Mouse (Mus musculus): ENCODE results near the gene Cfap43. TPM values are rescaled to one million over a fixed set of nuclear protein-coding genes. Genes with fewer than 3 reads are reported as not detected.

The Cfap43 gene
- total RNA-seq, 1 experiment, result 1.5 TPM

- in situ Hi-C loops (cut with MboI; ENCODE audit: low sequenced_read_pairs in 2 of 2, unreplicated experiment in 2 of 2), result no loop called here
- H3K36me3 ChIP-seq (ENCODE audit: control insufficient read depth, insufficient read depth, low read length, poor library complexity, severe bottlenecking), result peaks cover 4% of the 10 kb centered on the region; the same call in 1 of the 2 replicates
- DNase-seq (ENCODE audit: low read depth, low spot score), result no peak
Observed at GRCm38 (mm10) chr19:47900012-47900411, 19.1 kb downstream of the Cfap43 start.

GRCm38 (mm10) chr19:47898472-47899079 lies 20.5 kb downstream of the Cfap43 start:
- no peak overlapping the region for H3K9ac ChIP-seq (ENCODE audit: insufficient read depth, low read depth, low read length, poor library complexity, severe bottlenecking)
- no peaks in the 10 kb centered on the region for H3K9me3 ChIP-seq (ENCODE audit: control insufficient read depth, insufficient read depth, low read depth, low read length)
- no peak for TF ChIP-seq HCFC1 (IDR thresholded peaks at IDR 0.05; ENCODE audit: borderline replicate concordance, insufficient read depth, low read length)
- no peak for TF ChIP-seq CHD2 (IDR thresholded peaks at IDR 0.05; ENCODE audit: low read depth, low read length)
- no peak for TF ChIP-seq ZC3H11A (IDR thresholded peaks at IDR 0.05; ENCODE audit: borderline replicate concordance, low read depth, low read length)
- TF ChIP-seq ZNF384 (IDR thresholded peaks at IDR 0.05; ENCODE audit: low read depth, low read length), result no peak
- TF ChIP-seq MAFK (IDR thresholded peaks at IDR 0.05; ENCODE audit: insufficient read depth, low read depth, low read length), result no peak
- no peaks in the 10 kb centered on the region for H3K4me1 ChIP-seq (ENCODE audit: control insufficient read depth in 2 of 2, insufficient read depth in 2 of 2, low read length in 2 of 2, poor library complexity in 1 of 2)
- H3K4me3 ChIP-seq (ENCODE audit: insufficient read depth in 1 of 2, low read depth in 1 of 2, low read length in 2 of 2, poor library complexity in 1 of 2, severe bottlenecking in 1 of 2), result no peak overlapping the region
- no peak for DNase-seq (ENCODE audit: low read depth, low spot score)
- H3K27ac ChIP-seq (ENCODE audit: insufficient read depth, low read depth, low read length, poor library complexity, severe bottlenecking), result no peak overlapping the region
- H3K36me3 ChIP-seq (ENCODE audit: control insufficient read depth, insufficient read depth, low read length, poor library complexity, severe bottlenecking), result peaks cover 4% of the 10 kb centered on the region; the same call in 1 of the 2 replicates
- in situ Hi-C loops (cut with MboI; ENCODE audit: low sequenced_read_pairs in 2 of 2, unreplicated experiment in 2 of 2), result no loop called here

More at GRCm38 (mm10) chr19:47900012-47900411, 19.1 kb downstream of the Cfap43 start:
- no peak overlapping the region for H3K9ac ChIP-seq (ENCODE audit: insufficient read depth, low read depth, low read length, poor library complexity, severe bottlenecking)
- no peak overlapping the region for H3K27ac ChIP-seq (ENCODE audit: insufficient read depth, low read depth, low read length, poor library complexity, severe bottlenecking)
- H3K4me3 ChIP-seq (ENCODE audit: insufficient read depth in 1 of 2, low read depth in 1 of 2, low read length in 2 of 2, poor library complexity in 1 of 2, severe bottlenecking in 1 of 2), result no peak overlapping the region
- H3K9me3 ChIP-seq (ENCODE audit: control insufficient read depth, insufficient read depth, low read depth, low read length), result no peaks in the 10 kb centered on the region
- H3K4me1 ChIP-seq (ENCODE audit: control insufficient read depth in 2 of 2, insufficient read depth in 2 of 2, low read length in 2 of 2, poor library complexity in 1 of 2), result no peaks in the 10 kb centered on the region
- no peak for TF ChIP-seq HCFC1 (IDR thresholded peaks at IDR 0.05; ENCODE audit: borderline replicate concordance, insufficient read depth, low read length)

- DNase-seq (ENCODE audit: low read depth, low spot score), result no peak
- TF ChIP-seq HCFC1 (IDR thresholded peaks at IDR 0.05; ENCODE audit: borderline replicate concordance, insufficient read depth, low read length) (no peak), ZC3H11A (IDR thresholded peaks at IDR 0.05; ENCODE audit: borderline replicate concordance, low read depth, low read length) (no peak), MAFK (IDR thresholded peaks at IDR 0.05; ENCODE audit: insufficient read depth, low read depth, low read length) (no peak), ZNF384 (IDR thresholded peaks at IDR 0.05; ENCODE audit: low read depth, low read length) (no peak), CHD2 (IDR thresholded peaks at IDR 0.05; ENCODE audit: low read depth, low read length) (no peak)
- Histone ChIP-seq H3K27ac (ENCODE audit: insufficient read depth, low read depth, low read length, poor library complexity, severe bottlenecking) (no peak overlapping the region), H3K4me3 (ENCODE audit: insufficient read depth in 1 of 2, low read depth in 1 of 2, low read length in 2 of 2, poor library complexity in 1 of 2, severe bottlenecking in 1 of 2) (no peak overlapping the region), H3K4me1 (ENCODE audit: control insufficient read depth in 2 of 2, insufficient read depth in 2 of 2, low read length in 2 of 2, poor library complexity in 1 of 2) (peaks cover 0 to 4% of the 10 kb centered on the region in 2 experiments; a peak in 1 of 4 replicates), H3K36me3 (ENCODE audit: control insufficient read depth, insufficient read depth, low read length, poor library complexity, severe bottlenecking) (peaks cover 4% of the 10 kb centered on the region; the same call in 1 of the 2 replicates), H3K9me3 (ENCODE audit: control insufficient read depth, insufficient read depth, low read depth, low read length) (no peaks in the 10 kb centered on the region), H3K9ac (ENCODE audit: insufficient read depth, low read depth, low read length, poor library complexity, severe bottlenecking) (no peak overlapping the region)
- in situ Hi-C loops (cut with MboI; ENCODE audit: low sequenced_read_pairs in 2 of 2, unreplicated experiment in 2 of 2), result no loop called here
Observed at GRCm38 (mm10) chr19:47893092-47893491, 26.0 kb downstream of the Cfap43 start.

- in situ Hi-C loops (cut with MboI; ENCODE audit: low sequenced_read_pairs in 2 of 2, unreplicated experiment in 2 of 2), result no loop called here
- Histone ChIP-seq H3K4me3 (ENCODE audit: insufficient read depth in 1 of 2, low read depth in 1 of 2, low read length in 2 of 2, poor library complexity in 1 of 2, severe bottlenecking in 1 of 2) (no peak overlapping the region), H3K36me3 (ENCODE audit: control insufficient read depth, insufficient read depth, low read length, poor library complexity, severe bottlenecking) (peaks cover 4% of the 10 kb centered on the region; the same call in 1 of the 2 replicates), H3K9ac (ENCODE audit: insufficient read depth, low read depth, low read length, poor library complexity, severe bottlenecking) (no peak overlapping the region), H3K9me3 (ENCODE audit: control insufficient read depth, insufficient read depth, low read depth, low read length) (no peaks in the 10 kb centered on the region), H3K27ac (ENCODE audit: insufficient read depth, low read depth, low read length, poor library complexity, severe bottlenecking) (no peak overlapping the region), H3K4me1 (ENCODE audit: control insufficient read depth in 2 of 2, insufficient read depth in 2 of 2, low read length in 2 of 2, poor library complexity in 1 of 2) (peaks cover 0 to 4% of the 10 kb centered on the region in 2 experiments; a peak in 1 of 4 replicates)
- DNase-seq (ENCODE audit: low read depth, low spot score), result no peak
- no peak for TF ChIP-seq ZC3H11A (IDR thresholded peaks at IDR 0.05; ENCODE audit: borderline replicate concordance, low read depth, low read length)
- no peak for TF ChIP-seq CHD2 (IDR thresholded peaks at IDR 0.05; ENCODE audit: low read depth, low read length)
- TF ChIP-seq MAFK (IDR thresholded peaks at IDR 0.05; ENCODE audit: insufficient read depth, low read depth, low read length), result no peak
- TF ChIP-seq ZNF384 (IDR thresholded peaks at IDR 0.05; ENCODE audit: low read depth, low read length), result no peak
- TF ChIP-seq HCFC1 (IDR thresholded peaks at IDR 0.05; ENCODE audit: borderline replicate concordance, insufficient read depth, low read length), result no peak
Observed at GRCm38 (mm10) chr19:47891562-47892312, 27.4 kb downstream of the Cfap43 start.

Data from ES-E14 (cell line).